Mouse (Mus musculus) layer of hippocampus, adult 18-20 months (tissue): ENCODE data around the gene Cdc40. TPM values are rescaled to one million over a fixed set of nuclear protein-coding genes. Genes with fewer than 3 reads are reported as not detected.

Source experiments
- total RNA-seq, 2 experiments: library from RNA; stranded (reverse); gene quantifications; 2 replicates each; pipeline ENCODE4 v1.2.3; 2021

Cdc40 gene
- total RNA-seq, 2 experiments from 2014 or later: 50.9 to 58.6 TPM

Other genes with a start within 250 kb of the Cdc40 start
- gene Mettl24, start 200.0 kb downstream of the Cdc40 start, total RNA-seq: 1 to 10 TPM; 2.9 to 3.9 TPM
- 100 to 1,000 TPM; 373 to 404 TPM for gene Wasf1, start 164 bp upstream of the Cdc40 start, total RNA-seq
- 1 to 10 TPM in 1 of 2 experiments, under 1 TPM in 1; 0.53 to 1.1 TPM for gene Gpr6, start 189.0 kb upstream of the Cdc40 start, total RNA-seq